8 mouse cellular contexts compared by ENCODE assay signal in the genomic region with DNA sequence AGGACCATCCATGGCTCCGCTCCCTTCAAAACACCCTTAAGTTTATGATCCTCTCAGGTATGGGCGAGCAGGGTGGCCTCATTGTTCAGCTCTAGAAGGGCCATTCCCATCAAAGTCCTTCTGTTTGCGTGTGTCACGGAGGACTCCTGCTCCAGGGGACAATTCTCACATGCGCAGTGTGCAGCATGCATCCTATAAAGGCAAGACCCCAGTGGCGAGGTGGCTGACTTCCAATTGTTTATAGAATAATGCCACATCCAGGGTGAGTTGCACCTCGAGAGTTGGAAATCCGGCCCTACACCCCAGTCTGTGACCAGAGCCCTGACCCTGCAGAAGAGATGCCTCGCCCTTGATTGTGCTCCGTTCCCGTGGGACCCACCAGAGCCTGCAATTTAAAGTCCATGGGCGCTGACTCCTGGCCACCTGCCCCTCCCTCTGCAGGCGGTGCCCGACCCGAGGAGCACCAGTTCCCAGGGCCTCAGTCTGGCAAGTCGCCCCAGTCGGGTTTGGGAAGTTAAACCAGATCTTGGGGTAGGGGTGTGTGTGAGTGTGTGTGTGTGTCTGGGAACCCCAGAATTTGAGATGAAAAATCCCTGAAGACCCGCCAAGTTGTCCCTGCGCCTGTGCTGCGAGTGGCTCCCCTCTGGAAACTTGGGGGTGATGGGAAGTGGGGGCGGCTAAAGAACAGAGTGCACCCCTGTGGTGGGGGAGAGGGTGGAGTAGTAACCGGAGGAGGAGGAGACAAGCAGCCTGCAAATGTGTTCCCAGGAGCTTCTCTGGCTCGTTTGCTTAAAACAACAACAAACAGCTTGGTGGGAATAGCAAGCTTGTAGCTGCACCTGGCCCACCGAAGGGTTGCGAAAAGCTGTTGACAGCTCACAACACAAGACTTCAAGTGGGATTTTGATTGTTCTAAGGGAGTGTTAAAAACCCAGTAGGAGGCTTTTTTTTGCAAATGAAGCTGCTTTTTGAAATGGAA. TPM values are rescaled to one million over a fixed set of nuclear protein-coding genes. Genes with fewer than 3 reads are reported as not detected.
DNase-seq lines count a peak whose midpoint lies in the region; ATAC-seq and TF ChIP-seq lines count a peak whose summit lies in the region.

No protein-coding gene starts in this region.

- WGBS in intestine, embryonic 16.5 days, result 27% methylated on average over 25 of the region's 25 CpGs
- WGBS in midbrain, postnatal 0 days, result 11% methylated on average over 25 of the region's 25 CpGs

- H3K4me1 ChIP-seq in intestine, embryonic 16.5 days (ENCODE audit: control insufficient read depth, insufficient read depth, low read length), result peaks cover 18% of the 10 kb centered on the region
- peaks cover 23% of the 10 kb centered on the region for H3K4me1 ChIP-seq in midbrain, postnatal 0 days (ENCODE audit: insufficient read depth, low read length)

- no peak overlapping the region for H3K4me2 ChIP-seq in intestine, embryonic 16.5 days (ENCODE audit: low read depth, low read length)
- H3K4me2 ChIP-seq in midbrain, postnatal 0 days (ENCODE audit: low read depth, low read length, poor library complexity, severe bottlenecking), result peak overlapping the region; percentile 31

- H3K27ac ChIP-seq in intestine, embryonic 16.5 days (ENCODE audit: low read length), result no peak overlapping the region
- H3K27ac ChIP-seq in midbrain, postnatal 0 days (ENCODE audit: low read depth, low read length), result peak overlapping the region; percentile 62

- ATAC-seq in frontal cortex, adult (ENCODE audit: low TSS enrichment), result peak; percentile 48
- no peak for ATAC-seq in intestine, embryonic 16.5 days
- no peak for ATAC-seq in midbrain, postnatal 0 days (ENCODE audit: low FRiP score)

- DNase-seq in frontal cortex, postnatal 25 days (ENCODE audit: low spot score in 2 of 2), result no peak
- DNase-seq in R1 (ENCODE audit: low read depth, low spot score), result peak; percentile 59
- DNase-seq in heart, adult 18-20 months, result peak; percentile 83 to 88
- peak; percentile 60 for DNase-seq in midbrain, postnatal 0 days (ENCODE audit: low spot score)
- no peak for DNase-seq in embryo, embryonic 11 days
- no peak for DNase-seq in urinary bladder, postnatal 4 days (ENCODE audit: low spot score in 2 of 2)

- H3K4me3 ChIP-seq in intestine, embryonic 16.5 days (ENCODE audit: low read length), result no peak overlapping the region
- no peak overlapping the region for H3K4me3 ChIP-seq in midbrain, postnatal 0 days (ENCODE audit: low read depth, low read length)

- H3K36me3 ChIP-seq in intestine, embryonic 16.5 days (ENCODE audit: control insufficient read depth, insufficient read depth, low read length), result no peaks in the 10 kb centered on the region
- no peaks in the 10 kb centered on the region for H3K36me3 ChIP-seq in midbrain, postnatal 0 days (ENCODE audit: insufficient read depth, low read length)

- peak overlapping the region; percentile 39; the same call in 1 of the 2 replicates for H3K9ac ChIP-seq in intestine, embryonic 16.5 days (ENCODE audit: low read depth, low read length)
- H3K9ac ChIP-seq in midbrain, postnatal 0 days (replicated peaks; ENCODE audit: low read length, poor library complexity, severe bottlenecking), result 0 out of 2 replicates have a peak overlapping the region, but pooled peaks have one; percentile 44

- H3K27me3 ChIP-seq in intestine, embryonic 16.5 days (replicated peaks; ENCODE audit: control insufficient read depth, insufficient read depth, low read length), result no peaks in the 10 kb centered on the region
- H3K27me3 ChIP-seq in midbrain, postnatal 0 days (ENCODE audit: insufficient read depth, low read length), result no peaks in the 10 kb centered on the region

- TF ChIP-seq CTCF in midbrain, postnatal 0 days (IDR thresholded peaks at IDR 0.05), result no peak

- H3K9me3 ChIP-seq in intestine, embryonic 16.5 days (ENCODE audit: control insufficient read depth, low read length), result no peaks in the 10 kb centered on the region
- no peaks in the 10 kb centered on the region for H3K9me3 ChIP-seq in midbrain, postnatal 0 days (ENCODE audit: low read length)

RNA-seq across cellular contexts. Expression of a gene that starts 5.8 kb away (rescaled TPM):
- total RNA-seq in heart, adult 18-20 months (2021), result 100 to 1,000 TPM; 158 to 190 TPM
- polyA plus RNA-seq in intestine, embryonic 16.5 days (2015; fragmentation: Nextera tagmentation; extraction: Ambion mirVana), result 28.6 and 33.1 TPM in 2 replicates
- total RNA-seq in midbrain, postnatal 0 days (2014; rRNA removed), result 56.6 and 57.5 TPM in 2 replicates
- 43.4 and 43.6 TPM in 2 replicates for polyA plus RNA-seq in midbrain, postnatal 0 days (2015; fragmentation: Nextera tagmentation; extraction: Ambion mirVana)

RNA-seq across cellular contexts. Expression of a gene that starts 45.1 kb away (rescaled TPM):
- total RNA-seq in heart, adult 18-20 months (2021), result 10 to 100 TPM; 23.2 to 25.9 TPM
- 47.2 and 47.3 TPM in 2 replicates for polyA plus RNA-seq in intestine, embryonic 16.5 days (2015; fragmentation: Nextera tagmentation; extraction: Ambion mirVana)
- total RNA-seq in midbrain, postnatal 0 days (2014; rRNA removed), result 12.3 and 13.5 TPM in 2 replicates
- polyA plus RNA-seq in midbrain, postnatal 0 days (2015; fragmentation: Nextera tagmentation; extraction: Ambion mirVana), result 50.1 TPM in 2 replicates

RNA-seq across cellular contexts. Expression of a gene that starts 45.5 kb away (rescaled TPM):
- total RNA-seq in heart, adult 18-20 months (2021), result 10 to 100 TPM; 73.8 to 84.0 TPM
- 94.0 and 97.8 TPM in 2 replicates for polyA plus RNA-seq in intestine, embryonic 16.5 days (2015; fragmentation: Nextera tagmentation; extraction: Ambion mirVana)
- total RNA-seq in midbrain, postnatal 0 days (2014; rRNA removed), result 56.9 and 57.4 TPM in 2 replicates
- 109 and 118 TPM in 2 replicates for polyA plus RNA-seq in midbrain, postnatal 0 days (2015; fragmentation: Nextera tagmentation; extraction: Ambion mirVana)

Comparison
In these comparisons a context has a peak if more than half of its experiments do, and no peak if none do; other contexts are left out.
1. DNase-seq: peak in R1 (single experiment), heart, adult 18-20 months (2 of 2) and midbrain, postnatal 0 days (single experiment); none in frontal cortex, postnatal 25 days (0 of 2), embryo, embryonic 11 days (single experiment) and urinary bladder, postnatal 4 days (0 of 2).